Mouse (Mus musculus): ENCODE data around the gene Sephs1. TPM values are rescaled to one million over a fixed set of nuclear protein-coding genes. Genes with fewer than 3 reads are reported as not detected.

Sephs1 gene
- 27.6 TPM for total RNA-seq (2023)

DNA sequence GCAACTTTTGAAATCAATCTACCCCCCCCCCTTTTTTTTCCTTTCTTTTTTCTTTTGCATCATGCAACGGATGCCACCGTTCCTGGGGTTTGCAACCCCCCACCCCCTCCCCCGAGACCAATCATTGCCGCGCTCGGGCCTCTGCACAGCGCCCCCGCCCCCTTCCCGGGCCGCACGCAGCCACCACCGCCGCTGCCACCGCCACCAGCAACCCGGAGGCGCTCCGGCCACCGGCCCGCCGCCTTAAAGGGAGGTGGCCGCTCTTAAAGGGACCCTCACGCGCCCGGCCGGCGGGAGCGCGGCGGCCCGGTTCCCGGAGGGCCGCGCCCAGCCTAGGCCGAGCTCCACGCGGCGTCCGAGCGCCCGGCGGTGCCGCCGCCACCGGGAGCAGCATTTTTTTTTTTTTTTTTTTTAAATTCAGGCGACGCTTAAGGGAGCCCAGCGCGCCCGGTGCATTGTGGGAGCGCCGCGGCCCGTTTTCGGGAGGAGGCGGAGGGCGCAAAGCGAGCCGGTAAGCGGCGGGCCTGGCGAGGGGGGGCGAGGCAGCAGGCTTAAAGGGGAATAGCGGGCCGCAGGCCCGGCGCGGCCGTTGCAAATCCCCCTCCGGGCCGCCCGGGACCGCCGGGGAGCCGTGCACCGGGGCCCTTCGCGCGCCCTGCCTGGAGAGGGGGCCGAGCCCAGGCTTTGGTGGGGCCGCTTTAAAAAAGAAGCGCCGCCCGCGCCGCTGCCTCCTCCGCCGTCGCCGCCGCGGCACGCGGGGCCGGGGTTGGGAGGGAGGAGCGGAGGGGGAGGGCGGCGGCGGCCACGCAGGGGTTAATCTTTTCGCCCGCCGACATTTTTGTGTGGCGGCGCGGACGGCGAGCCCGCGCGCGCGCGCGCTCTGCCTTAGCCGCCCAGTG lies at the start of gene Sephs1:
TSS of gene Sephs1 (plus strand) at position 215 of the 899 bp plus-strand sequence.

DNA sequence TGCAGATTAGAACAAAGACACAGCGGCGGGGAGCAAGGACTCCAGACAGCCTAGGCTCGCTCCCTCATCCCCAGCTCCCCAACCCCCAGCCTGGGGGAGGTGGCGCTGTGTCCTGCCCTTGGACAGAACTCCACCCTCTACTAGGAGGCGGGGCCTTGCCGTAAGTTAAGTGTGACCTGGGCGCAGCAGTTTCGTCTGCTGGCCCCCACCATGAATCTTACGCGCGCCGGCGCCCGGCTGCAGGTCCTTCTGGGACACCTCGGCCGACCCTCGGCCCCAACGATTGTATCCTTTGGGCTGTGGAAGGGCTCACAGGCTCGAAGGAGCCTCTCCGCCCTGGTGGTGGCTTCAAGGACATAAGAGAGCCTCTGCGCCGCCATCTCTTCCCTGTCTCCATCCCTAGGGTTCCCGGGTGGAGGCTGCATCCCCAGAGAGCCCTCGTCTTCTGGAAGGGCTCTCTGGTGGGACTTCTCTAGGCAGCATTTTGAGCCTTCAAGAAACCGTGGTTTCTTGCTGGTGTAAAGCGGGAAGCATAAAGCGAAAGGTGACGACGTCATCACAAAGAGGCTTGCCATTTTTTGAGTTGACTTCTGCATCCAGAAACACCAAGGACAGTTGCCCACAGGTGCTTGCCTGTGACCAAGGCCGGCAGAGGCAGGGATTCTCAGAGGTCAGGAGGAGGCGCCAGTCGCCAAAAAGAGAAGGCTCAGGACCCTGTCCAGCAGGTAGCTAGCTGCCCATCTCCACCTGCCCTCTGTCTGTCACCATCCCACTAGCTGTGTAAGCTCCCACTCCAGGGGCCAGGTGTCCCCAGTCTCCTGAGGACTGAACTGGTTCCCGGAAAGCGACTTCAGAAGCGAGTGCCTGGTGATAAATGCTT lies 37.7 kb downstream of the Sephs1 start, which contains the start of gene Phyh:
TSS of gene Phyh (plus strand) at position 160 of the 880 bp plus-strand sequence.

Other genes starting within 250 kb of the Sephs1 start
- 51.0 TPM for gene Prpf18, start 229.5 kb upstream of the Sephs1 start, total RNA-seq (2023)
- 0.59 TPM for gene Bend7, start 163.7 kb upstream of the Sephs1 start, total RNA-seq (2023)
- gene Phyh, start 37.5 kb downstream of the Sephs1 start, total RNA-seq (2023) = 30.9 TPM
- not detected for gene Ucma, start 94.6 kb downstream of the Sephs1 start, total RNA-seq (2023)
- 0.56 TPM for gene Mcm10, start 131.2 kb downstream of the Sephs1 start, total RNA-seq (2023)
- 0.59 TPM for gene Optn, start 182.5 kb downstream of the Sephs1 start, total RNA-seq (2023)

Data from CD4-positive naive resting alpha-beta T cell, adult 57 days (primary cell).